Mouse (Mus musculus) small intestine, adult 2 months (tissue): ENCODE measurements around the gene Plekhg5.

Experiments
- CTCF ChIP-seq: fragments of 200-500 bp; IDR thresholded peaks from 2 replicates; pipeline ENCODE4 v1.5.1; 2012; ENCODE audit warnings: low read depth, mild to moderate bottlenecking, control low read depth, inconsistent platforms, low read length, moderate library complexity, mixed read lengths; ENCODE audit not compliant: insufficient replicate concordance, insufficient read length; ENCODE audit errors: extremely low read depth
- POLR2A ChIP-seq: fragments of 200-500 bp; IDR thresholded peaks from 2 replicates; pipeline ENCODE4 v1.6.1; 2012; ENCODE audit warnings: low read depth, mild to moderate bottlenecking, control low read depth, inconsistent platforms, low read length, moderate library complexity

GRCm38 (mm10) chr4:152087211-152088081, 15.1 kb downstream of the Plekhg5 start:
- TF ChIP-seq CTCF: no peak
- TF ChIP-seq POLR2A: no peak
